Mouse (Mus musculus): ENCODE measurements around the gene Fgfr2.

Fgfr2 gene

DNA sequence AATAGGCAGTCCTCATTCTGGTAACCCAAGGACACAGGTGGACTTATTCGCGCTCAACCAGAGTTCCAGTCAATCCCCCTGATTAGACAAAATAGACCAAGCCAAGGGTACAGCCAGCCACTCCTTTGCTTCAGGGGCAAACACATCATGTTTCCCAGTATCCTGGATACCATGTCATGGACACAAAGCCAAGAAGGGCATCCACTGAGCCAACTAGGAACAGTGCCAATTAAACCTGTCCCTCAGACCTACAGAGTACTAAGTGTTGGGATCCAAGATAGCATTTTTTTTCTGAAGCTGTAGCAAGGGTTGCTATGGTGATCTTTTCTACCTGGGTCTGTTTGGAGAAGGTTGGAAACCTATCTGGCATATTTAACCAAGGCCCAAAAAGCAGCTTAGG is 929.5 kb downstream of the Fgfr2 start:
- DNase-seq = no peak

DNA sequence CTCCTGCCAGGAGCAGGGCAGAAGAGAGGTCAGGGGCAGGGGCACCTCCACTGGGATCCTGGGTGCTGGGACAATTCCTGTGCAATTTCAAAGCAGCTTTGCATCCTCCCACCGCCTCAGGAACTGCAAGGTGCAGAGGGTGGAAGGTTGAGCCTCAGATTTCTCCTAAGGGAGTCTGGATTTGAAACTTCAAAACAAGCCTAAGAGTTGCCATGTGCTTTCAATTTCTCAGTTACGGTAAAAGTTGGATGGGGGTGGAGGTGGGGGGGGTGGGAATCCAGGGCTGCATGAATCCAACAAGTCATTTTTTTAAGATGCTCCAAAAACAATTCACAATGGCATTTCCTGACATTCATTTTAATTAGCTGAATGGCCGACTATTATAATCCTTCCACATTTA is 935.7 kb downstream of the Fgfr2 start:
- DNase-seq = no peak

- DNase-seq = no peak
Measured at GRCm38 (mm10) chr7:132183892-132184404, 939.2 kb downstream of the Fgfr2 start.

- no peak for DNase-seq
Measured at GRCm38 (mm10) chr7:132181586-132182198, 941.5 kb downstream of the Fgfr2 start.

DNA sequence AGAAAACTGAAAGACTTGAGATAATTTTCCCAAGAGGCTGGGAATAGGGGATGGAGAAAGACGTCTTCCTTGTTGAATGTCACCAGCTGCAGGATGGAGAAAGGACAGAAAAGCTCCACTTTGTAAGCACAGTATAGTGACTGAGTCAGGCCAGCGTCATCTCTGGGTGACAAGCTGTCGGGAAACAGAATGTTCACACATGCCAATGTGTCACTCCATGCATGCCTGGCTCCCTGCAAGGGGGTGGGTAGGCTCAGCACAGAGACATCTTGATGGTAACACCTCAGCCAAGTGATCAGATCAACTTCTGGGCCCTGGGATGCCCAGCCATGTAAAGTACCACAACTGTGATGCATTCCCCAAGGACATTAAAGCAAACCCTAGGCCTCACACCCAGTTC is 942.1 kb downstream of the Fgfr2 start:
- DNase-seq = no peak

- DNase-seq = no peak
Measured at GRCm38 (mm10) chr7:132179049-132179448, 944.1 kb downstream of the Fgfr2 start.

DNA sequence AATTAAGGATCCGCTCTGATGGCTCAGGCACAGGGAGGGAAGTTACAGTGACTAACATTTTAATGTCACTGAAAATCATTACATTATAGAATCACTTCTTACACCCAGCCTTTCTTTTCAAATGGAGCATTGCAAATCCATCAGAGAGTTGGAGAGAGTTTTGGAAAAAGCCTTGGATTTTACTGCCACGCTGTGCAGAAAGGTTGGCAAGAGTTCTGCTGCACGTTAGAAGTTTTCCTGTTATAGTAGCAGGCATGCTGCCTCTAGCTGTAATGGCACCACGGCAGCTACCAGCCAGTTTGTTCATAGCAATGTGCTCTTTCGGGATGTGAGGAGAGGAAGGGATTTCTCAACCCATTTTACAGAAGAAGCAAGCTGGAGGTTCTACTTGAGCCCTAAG is 948.4 kb downstream of the Fgfr2 start:
- DNase-seq = no peak

GRCm38 (mm10) chr7:132174296-132174695 is 948.9 kb downstream of the Fgfr2 start:
- no peak for DNase-seq

- DNase-seq = no peak
Measured at GRCm38 (mm10) chr7:132172220-132172619, 950.9 kb downstream of the Fgfr2 start.

GRCm38 (mm10) chr7:132171716-132172115 is 951.4 kb downstream of the Fgfr2 start:
- DNase-seq = no peak

DNA sequence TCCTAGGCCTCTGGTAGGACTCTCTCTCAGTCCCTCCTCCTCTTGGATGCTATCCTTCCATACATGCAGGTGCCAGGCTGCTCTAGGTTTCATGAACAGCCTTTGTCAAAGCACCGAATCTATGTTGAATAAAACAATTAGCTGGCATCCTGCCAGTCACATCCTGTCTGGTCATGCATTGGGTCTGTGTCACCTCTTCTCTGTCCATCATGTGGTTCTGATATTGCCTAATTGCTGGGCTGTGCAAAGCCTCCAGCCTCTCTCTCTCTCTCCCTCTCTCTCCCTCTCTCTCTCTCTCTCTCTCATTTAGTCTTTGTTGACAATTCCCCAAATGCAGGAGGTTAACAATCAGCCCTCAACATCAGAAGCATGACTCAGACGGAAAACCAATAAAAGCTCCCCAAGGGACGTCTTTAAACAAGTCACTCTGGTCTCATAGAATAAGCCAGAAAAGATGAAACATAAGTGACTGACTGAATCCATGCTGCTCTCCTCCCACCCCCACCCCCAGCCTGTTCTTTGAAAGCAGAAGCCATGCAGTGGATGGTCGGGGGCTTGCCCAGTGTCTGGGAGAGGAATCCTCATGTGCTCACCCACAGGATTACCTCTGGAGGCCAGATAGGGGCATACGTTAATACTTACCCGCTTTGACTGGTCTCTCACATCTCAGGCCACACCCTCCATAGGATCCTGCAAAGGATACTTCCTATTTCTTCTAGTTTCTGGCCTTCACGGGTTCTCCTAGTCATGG is 953.6 kb downstream of the Fgfr2 start:
- no peak for DNase-seq

GRCm38 (mm10) chr7:132167239-132167638 is 955.9 kb downstream of the Fgfr2 start:
- DNase-seq = no peak

DNA sequence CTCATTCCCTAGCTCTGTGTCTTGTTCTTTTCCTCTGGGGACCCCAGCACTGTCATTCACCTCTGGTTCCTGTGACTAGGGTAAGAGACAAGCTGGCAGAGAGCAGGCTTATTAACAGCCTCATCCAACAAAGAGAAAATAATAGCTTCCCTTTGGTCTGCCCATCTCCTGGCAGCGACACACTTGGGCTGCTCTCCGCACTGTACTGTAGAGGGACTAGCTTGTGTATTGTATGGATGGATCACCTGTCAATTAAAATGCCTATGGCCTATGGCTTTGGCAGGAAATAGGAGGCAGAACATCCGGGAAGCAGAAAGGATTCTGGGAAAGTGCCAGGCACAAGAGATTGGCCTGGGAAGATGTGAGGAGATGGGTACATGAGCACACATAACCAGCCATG is 960.9 kb downstream of the Fgfr2 start:
- no peak for DNase-seq

DNA sequence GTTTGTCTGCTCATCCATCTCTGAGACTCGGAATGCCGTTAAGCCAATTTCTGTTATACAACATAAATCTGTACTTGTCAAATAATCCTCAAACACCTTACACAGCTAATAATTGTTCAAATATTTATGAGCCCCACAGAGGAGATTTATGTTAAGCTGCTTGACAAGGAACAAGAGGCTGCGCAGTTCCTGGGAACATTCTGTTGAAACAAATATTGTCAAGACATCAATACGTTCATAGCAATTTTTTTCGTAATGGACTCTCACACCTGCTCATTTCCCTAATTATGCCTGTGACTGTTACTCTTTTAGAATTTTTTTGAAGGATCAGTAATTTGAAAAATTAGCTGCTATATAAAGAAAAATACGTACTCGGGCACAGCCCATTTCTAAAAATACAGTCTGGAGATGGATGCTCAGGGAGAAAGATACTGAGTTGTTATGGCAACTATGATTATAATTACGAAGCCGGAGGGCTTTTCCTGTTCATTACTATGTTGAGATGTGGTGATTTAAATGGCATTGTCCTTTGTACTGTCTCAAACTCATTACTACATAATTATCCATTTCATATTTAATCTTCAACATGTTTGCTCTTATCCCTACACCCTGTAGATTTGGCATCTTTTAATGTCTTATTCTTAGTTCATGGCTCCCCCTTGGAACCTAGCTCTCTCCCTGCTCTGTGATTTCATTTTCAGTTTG is 964.7 kb downstream of the Fgfr2 start:
- no peak for DNase-seq

- DNase-seq = no peak
Measured at GRCm38 (mm10) chr7:132154368-132154961, 968.7 kb downstream of the Fgfr2 start, which contains the start of gene Cpxm2. Gene Cpxm2 (minus strand): TSS chr7:132154739.

GRCm38 (mm10) chr7:132153725-132154147 is 969.4 kb downstream of the Fgfr2 start:
- no peak for DNase-seq

- DNase-seq = no peak
Measured at GRCm38 (mm10) chr7:132145227-132145800, 977.8 kb downstream of the Fgfr2 start.

GRCm38 (mm10) chr7:132128687-132129086 is 994.5 kb downstream of the Fgfr2 start:
- no peak for DNase-seq

DNA sequence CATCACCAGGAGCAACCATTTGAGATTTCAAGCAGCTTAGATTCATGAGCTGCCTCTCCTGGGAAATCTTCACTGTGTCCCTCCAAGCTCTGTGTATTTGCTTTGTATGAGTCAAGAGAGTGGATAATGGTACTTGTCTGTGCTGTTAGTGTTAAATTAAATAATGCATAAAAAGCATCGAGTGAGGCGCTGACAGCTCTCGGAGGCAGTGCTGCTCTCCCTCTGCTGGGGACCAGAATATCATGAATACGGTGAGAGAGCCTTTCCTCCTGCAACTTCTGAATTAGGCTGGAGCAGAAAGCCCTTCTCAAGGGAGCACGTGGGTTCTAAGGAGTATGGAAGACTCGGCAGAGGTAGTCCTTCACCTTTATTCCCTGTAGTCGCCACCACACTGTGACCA is 998.2 kb downstream of the Fgfr2 start:
- DNase-seq = no peak

DNA sequence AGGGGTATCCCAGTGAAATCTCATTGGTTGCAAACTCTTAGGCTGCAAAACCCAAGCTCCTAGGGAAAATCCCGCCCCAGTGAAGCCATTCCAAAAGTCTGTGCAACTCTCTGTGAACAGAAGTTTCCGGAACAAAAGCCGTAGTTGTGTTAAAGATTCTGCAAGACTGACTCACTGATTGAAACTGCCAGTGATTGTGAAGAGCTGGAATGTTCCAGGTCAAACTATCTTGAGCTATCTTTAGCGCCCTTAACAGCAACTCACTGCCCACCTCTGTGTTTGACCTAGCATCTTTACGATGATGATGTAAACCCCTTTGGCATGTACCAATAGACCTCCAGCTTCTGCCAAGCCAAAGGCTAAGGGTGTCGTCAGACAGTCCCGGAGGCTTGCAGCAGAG is 999.9 kb downstream of the Fgfr2 start:
- DNase-seq = no peak

DNA sequence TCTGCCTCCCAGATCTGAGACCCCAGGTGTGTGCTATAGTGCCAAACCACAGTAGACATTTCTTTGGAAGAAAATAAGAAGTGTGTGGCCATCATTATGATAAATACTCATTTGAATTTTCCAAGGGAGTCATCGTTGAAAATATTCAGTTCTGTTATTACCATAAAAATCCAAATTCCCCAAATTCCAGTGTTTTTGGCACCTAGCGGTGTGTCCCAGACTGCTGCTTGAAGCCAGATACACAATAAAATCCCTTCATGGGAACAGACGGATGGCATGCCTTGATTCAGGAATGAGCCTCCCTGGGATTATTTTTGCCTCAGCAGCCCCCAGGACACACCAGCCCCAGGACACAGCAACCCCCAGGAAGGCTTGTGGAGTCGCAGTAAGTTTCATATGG is 1003.3 kb downstream of the Fgfr2 start:
- no peak for DNase-seq

DNA sequence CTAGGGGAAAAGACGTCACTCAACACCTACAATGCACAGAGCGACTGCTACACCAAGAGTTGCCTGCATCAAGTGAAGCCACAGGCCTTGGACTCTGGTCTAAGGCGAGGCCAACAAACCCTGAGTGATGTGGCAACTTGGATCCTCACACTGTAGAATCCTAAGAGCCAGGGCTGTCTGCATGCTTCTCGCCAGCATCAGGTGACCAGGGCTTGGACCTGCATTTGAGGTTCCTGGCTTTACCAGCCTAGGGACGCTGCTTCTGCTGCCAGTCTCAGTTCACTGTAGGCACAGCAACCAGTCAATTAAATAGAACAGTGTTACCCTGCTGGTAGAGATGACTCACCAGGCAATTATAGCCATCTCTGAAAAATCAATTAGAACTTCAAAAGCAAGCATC is 1011.4 kb downstream of the Fgfr2 start:
- no peak for DNase-seq

- DNase-seq = no peak
Measured at GRCm38 (mm10) chr7:132110308-132110707, 1012.8 kb downstream of the Fgfr2 start.
